Mouse (Mus musculus) layer of hippocampus, postnatal 10 days (tissue): ENCODE measurements around the gene Hba-x. TPM values are rescaled to one million over a fixed set of nuclear protein-coding genes. Genes with fewer than 3 reads are reported as not detected.
"Not testable (repeated sequence)": the region's sequence is repeated elsewhere in the genome, so short reads cannot be mapped to it uniquely, and the experiment has no call there.

ENCODE experiments used
- DNase-seq, 2 experiments: peaks; one replicate each; pipeline ENCODE4 v3.0.0; 2021; ENCODE audit warnings: low spot score in 2 of 2
- total RNA-seq, 2 experiments: library from RNA; stranded (reverse); gene quantifications; 2 replicates each; pipeline ENCODE4 v1.2.3; 2021

Gene Hba-x
- total RNA-seq, 2 experiments from 2014 or later: not detected

GRCm38 (mm10) chr11:32248350-32248749, 27.9 kb upstream of the Hba-x start:
- DNase-seq: no peak

GRCm38 (mm10) chr11:32250880-32251763, 25.1 kb upstream of the Hba-x start:
- no peak for DNase-seq

- no peak for DNase-seq
Measured at GRCm38 (mm10) chr11:32253121-32253520, 23.1 kb upstream of the Hba-x start.

- no peak for DNase-seq
Measured at GRCm38 (mm10) chr11:32256146-32256545, 20.1 kb upstream of the Hba-x start.

DNA sequence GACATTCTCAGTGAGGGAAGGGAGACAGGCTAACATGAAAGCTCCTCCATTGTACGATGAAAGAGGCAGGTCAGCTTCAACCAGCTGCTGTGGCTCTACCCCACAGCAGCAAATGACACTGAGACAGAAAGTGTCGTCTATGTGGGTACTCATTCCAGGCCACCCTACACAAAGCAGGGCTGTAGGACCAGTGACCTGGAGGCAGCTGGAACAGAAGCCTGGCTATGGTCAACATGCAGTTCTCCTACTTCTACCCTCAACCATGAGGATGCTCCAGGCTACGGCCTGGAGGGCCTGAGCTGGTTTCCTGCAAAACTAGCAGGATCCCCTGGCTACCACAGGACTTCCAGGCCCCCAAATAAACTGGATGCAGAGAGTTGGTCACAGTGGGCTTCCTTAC, 19.6 kb upstream of the Hba-x start:
- no peak for DNase-seq

- no peak for DNase-seq
Measured at GRCm38 (mm10) chr11:32262674-32263415, 13.4 kb upstream of the Hba-x start.

DNA sequence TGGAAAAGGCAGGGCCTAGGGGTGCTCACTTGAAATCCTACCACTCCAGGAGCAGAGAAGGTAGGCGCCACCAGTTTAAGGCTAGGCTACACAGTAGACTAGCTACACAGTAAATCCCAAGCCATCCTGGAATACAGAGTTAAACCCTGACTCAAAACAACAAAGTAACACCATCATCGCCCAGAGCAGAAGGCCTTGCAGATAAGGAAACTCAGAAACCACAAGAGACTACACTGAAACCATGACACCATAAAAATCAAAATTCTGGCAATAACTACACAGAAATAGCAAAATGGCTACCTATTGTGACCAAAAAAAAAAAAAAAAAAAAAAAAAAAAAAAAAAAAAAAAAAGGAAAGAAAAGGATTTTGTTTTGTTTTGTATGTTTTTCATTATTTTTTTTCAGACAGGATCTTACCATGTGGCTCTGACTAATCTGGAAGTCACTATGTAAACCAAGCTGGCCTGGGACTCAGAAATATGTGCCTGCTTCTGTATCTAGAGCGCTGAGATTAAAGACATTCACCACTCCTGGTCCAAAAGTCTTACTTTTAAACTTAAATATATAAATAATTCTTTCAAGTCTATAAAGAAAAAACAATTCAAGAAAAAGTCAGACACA, 11.0 kb upstream of the Hba-x start:
- no peak for DNase-seq

DNA sequence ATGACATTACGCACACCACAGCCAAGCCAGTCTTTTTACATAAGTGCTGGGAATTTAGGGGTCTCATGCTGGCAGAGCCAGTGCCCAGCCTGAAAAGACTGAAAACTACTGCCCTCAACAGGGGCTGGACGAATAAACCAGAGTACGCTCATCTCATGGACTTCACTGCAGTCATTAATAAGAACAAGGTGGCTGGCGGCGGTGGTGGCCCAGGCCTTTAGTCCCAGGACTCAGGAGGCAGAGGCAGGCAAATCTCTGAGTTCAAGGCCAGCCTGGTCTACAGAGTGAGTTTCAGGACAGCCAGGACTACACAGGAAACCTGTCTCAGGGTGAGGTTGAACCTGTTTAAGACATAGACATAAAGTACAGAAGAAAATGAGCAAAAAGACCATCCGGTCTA, 10.0 kb upstream of the Hba-x start:
- DNase-seq: no peak

DNA sequence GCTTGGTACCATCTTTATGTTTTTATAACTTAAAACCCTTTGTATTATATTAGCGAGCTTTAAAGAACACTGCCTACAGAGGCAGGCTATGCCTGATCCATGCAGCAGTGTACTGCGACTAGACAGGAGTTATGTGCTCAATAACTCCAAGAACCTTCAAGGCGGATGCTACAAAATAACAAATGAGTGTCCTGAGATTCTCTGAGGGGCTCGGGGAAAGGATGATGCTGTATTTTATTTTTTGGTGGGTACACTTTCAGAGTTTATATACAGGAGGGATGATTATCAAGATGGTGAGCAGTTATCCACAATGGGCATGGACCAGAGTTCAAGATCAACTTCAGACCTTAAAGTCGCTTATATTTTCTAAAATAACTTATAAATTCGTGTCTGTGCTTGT, 9.4 kb upstream of the Hba-x start:
- DNase-seq: no peak

- peak; percentile 95 to 97 for DNase-seq
Measured at GRCm38 (mm10) chr11:32267188-32267884, 8.9 kb upstream of the Hba-x start, which contains the start of gene Nprl3. Gene Nprl3, minus strand, starts transcription at chr11:32267707.

DNA sequence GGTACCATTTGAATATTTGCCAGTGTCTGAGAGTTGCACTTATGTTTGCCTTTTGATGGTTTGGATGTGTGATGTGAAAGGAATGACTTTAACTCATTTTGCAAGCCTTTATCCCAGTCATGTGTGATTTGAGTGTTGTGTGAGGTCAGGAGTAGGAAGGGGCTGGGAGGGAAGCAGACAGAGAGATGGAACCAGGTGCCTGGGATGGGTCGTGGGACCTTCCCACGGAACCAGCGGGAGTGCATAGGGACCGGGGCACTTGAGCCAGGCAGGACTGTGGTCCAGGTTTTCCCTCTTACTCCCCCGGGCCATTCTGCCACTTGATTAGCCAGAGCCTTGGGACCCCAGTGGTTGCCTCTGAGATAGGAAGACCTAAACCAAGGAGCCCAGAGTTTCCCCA, 8.2 kb upstream of the Hba-x start:
- no peak for DNase-seq

DNA sequence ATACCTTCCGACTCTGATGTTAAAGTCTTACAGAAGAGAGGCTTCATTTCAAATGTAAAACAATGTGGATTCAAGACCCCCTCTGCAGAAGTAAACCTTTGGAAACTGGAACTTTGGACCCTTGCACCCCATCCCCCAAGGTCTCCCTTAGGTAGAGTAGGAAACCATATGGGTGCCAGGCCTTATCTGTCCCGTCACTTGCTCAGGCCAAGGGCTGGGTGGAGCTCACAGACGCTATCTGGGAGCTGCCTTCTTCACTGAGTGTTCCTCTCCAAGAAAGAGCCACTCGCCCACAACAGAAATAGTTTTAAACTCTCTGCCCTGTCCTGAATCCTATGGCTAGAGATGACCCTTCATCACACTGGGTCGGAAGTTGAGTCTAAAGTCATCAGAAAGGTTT, 7.2 kb upstream of the Hba-x start:
- no peak for DNase-seq

DNA sequence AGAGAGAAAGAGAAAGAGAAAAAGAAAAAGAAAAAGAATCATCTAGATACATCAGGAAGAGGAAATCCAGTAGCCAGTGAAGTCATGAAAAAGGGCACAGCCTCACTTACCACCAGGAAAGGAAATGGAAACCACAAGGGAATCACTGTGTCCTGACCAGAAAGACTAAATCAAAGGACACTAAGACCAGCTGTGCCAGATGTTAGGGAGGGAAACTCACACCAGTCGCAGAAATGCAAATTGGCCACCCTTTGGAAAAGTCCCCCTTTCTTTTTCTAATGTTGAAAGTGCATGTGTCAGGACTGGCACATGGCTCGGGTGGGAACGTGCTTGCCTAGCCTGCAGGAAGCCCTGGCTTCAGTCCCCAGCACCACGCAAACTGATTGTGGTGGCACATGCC, 5.0 kb upstream of the Hba-x start:
- DNase-seq: no peak

GRCm38 (mm10) chr11:32277736-32278457, 1.7 kb downstream of the Hba-x start:
- no peak for DNase-seq

DNA sequence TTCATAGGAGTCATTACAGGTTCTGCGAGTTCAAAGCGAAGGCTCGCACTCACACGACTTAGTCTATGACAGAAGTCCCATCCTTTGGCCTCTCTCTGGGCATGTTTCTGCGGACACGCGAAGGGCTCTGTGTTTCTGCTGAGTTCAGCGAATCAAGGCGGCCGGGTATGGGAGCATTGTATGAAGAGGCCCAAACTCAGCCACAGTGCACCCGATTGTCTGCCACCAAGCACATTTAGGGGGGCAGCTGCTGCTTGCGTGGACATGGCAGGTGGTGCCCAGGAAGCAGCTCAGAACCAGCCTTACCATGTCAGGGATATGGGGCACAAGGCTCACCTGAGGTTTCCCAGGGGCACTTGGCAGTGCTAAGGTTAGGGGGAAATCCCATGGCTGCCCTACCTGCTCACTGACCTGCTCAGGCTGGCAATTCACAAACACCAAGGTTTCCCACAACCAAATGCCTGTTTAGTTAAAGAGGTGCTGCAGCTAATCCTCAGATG, 2.3 kb downstream of the Hba-x start:
- no peak for DNase-seq

DNA sequence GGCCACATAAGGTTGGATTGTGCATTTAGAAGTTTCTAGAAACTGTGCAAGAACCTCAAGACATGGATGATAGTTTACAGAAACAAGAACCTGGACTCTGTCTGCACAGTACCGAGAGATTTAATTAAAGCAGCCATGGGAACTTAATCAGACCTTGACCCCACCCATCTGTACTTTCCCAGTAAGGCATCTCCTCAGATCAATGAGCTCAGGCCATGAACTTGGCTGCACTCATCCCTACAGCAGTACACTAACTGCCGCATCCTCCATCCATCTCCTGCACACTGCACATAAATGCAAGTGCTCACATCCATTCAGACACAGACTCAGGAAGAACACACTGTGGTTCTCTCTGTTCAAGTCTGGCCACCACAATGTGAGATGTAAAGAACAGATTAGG, 4.4 kb downstream of the Hba-x start:
- DNase-seq: no peak

- DNase-seq: no peak
Measured at GRCm38 (mm10) chr11:32281416-32282144, 5.4 kb downstream of the Hba-x start.

DNA sequence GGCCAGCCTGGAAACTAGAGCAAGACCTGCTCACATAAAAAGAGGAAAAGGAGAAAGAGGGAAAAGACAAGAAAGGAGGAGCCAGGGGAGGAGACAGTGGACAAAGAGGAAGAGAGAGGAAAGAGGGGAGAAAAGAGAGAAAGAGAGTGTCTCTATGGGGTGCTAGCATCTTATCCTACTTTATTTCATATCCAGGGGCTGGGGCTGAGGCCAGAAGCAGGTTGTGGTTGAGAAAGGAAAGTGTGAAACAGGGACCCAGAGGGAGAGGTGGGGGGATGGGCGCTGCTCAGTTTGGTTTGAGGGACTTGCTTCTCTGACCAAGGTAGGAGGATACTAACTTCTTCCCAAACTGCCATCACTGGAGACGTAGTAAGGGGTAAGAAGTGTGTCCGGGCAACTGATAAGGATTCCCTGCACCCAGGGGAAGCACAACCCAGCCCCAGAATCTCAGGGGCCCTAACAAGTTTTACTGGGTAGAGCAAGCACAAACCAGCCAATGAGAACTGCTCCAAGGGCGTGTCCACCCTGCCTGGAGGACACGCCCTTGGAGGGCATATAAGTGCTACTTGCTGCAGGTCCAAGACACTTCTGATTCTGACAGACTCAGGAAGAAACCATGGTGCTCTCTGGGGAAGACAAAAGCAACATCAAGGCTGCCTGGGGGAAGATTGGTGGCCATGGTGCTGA, 7.0 kb downstream of the Hba-x start, which contains the start of gene Hba-a1:
TSS of gene Hba-a1 (plus strand) at position 421 of the 687 bp plus-strand sequence.
- DNase-seq: not testable (repeated sequence)

DNA sequence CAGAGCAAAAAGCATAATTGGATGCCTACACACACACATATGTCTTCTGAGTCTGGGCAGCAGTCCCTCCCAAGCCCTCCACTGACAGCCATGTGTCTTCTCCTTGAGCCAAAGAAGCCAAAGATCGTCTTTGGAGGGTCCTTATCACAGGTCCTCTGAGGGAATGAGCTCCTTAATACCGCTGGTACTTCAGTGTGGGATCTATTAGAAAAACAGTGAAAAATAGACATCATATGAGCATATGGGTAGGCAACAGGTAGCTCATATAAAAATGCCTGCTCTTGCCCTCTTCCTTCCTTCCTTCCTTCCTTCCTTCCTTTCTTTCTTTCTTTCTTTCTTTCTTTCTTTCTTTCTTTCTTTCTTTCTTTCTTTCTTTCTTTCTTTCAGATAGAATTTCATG, 8.4 kb downstream of the Hba-x start:
- DNase-seq: not testable (repeated sequence)
